Mouse (Mus musculus) spleen, postnatal 14 days (tissue): ENCODE data around the gene Arl8a.
"Not testable (repeated sequence)": the region's sequence is repeated elsewhere in the genome, so short reads cannot be mapped to it uniquely, and the experiment has no call there.

Experiments used
- DNase-seq, 2 experiments: peaks; one replicate each; pipeline ENCODE4 v3.0.0; 2021 to 2022; ENCODE audit warnings: low spot score in 2 of 2

Arl8a gene

DNA sequence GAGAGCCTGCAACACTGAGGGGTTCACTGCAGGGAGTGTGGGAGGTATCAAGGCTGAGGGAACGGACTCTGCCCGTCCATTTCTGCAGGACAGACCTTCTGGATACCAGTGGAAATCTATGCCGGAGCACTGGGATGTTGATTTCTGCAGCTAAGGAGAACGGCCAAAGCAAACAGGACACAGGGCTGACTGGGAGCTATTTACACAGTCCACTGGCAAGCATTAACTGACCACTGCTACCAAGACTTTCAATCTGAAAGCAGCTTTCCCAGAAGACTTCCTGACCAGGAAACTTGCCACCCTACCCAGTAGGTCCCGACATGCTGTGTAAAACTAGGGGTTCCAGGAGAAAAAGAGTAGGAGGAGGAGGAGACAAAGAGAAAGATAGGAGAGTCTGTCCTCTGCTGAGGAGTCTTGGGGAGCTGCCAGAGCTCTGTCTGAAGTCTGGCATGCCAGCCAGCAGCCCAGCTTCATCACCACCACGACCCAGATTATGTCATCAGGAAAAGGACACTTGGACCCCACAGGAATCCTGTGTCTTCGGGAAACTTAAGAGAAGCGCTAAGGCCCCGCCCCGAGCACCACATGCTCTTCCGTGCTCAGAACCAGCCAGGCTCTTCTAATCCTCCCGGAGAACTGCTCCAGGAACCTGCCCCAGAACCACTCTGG lies 23.1 kb downstream of the Arl8a start:
- DNase-seq: no peak

DNA sequence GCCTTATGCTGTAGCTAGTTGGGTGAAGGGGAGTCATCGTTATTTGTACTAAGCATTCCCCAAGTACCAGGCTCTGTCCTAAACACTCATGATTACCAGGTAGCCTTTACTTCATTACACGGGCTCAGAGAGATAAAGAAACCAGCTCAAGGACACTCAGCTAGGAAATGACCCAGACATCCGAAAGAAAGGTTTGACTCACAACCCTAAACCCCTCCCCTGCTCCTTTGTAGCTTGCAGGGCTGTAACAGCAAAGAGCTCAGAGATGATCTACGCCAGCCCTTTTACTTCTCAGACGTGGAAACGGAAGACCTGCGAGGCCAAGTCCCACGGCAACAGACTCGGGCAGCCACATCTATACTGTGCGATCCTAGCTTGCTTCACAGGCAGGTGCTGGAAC lies 23.7 kb downstream of the Arl8a start:
- no peak for DNase-seq

DNA sequence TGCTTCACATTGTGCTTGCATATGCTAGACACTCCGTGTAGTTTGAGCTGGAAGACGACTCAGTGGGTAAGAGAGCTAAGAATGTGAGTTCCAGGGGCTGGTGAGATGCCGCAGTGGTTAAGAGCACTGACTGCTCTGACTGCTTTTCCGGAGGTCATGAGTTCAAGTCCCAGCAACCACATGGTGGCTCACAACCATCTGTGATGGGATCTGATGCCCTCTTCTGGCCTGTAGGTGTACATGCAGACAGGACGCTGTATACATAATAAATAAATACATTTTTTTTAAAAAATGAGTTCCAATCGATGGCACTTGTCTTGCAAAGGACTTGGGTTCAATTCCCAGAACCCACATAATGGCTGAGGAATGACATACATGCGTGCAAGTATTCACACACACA lies 24.6 kb downstream of the Arl8a start:
- no peak for DNase-seq

DNA sequence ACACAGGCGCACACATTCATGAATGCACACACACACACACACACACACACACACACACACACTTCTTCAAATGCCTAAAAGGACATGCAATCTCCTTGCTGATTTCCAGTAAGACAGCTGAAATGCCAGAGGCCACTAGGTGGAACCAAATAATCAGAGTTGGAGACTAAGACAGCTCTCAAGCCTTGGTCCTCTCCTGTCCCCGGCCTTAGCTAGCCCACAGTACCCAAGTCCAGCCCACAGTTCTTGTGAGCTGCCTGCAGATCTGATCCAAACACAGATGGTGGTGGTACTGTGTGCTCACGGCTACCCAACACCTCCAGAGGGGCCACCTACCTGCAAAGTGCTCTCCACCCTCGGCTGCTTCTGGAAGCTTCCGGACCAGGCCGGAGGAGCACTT lies 25.4 kb downstream of the Arl8a start:
- DNase-seq: no peak

DNA sequence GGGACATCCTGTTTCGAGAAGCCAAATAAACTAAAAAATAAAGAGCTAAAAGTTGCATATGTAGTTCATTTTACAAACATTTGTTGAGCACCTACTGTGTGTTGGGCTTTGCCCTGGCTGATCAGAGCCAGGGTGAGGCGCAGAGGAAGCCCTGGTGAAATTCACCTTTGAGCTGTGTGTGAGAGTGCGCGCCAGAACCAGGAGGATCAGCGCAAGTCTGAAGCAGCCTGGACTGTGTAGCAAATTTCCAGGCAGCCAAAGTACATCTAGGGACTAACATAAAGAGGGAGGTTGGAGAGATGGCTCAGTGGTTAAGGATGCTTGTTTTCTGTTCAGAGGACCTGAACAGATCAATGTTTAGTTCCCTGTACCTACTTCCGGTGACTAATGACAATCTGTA lies 26.7 kb downstream of the Arl8a start:
- DNase-seq: no peak

DNA sequence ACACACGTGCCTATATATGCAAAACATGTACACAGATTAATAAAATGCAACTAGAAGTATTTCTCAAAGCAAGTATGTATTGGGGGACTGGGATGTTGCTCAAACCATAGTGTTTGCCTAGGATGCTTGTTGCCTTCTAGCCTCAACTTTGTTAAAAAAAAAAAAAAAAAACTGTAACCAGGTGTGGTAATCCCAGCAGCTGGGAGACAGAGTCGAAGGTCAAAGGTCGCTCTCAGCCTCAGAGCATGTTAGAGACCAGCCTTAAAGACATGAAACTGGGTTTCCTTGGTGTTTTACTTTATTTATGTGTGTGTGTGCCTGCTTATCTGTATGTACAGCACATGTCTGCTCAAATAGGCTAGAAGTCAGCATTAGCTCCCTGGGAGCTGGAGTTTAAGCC lies 28.6 kb downstream of the Arl8a start:
- no peak for DNase-seq

DNA sequence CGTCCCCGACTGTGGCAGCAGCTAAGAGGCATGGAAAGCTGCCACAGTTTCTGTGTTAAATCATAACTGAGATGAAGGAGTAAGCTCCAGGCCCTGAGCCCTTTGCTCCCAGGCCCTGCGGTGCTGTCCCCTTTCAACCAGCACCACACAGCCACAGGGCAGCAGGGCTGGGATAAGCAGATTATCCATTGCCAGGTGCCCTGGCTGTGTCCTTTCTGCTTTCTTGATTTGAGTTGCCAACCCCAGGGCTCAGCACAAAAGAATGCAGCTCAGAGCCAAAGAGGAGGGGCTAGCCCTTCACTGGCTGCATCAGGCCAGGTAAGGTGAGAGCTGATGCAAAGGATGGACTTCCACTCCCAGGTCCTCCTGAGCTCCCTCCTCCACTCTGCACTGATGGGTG lies 31.1 kb downstream of the Arl8a start:
- no peak for DNase-seq

DNA sequence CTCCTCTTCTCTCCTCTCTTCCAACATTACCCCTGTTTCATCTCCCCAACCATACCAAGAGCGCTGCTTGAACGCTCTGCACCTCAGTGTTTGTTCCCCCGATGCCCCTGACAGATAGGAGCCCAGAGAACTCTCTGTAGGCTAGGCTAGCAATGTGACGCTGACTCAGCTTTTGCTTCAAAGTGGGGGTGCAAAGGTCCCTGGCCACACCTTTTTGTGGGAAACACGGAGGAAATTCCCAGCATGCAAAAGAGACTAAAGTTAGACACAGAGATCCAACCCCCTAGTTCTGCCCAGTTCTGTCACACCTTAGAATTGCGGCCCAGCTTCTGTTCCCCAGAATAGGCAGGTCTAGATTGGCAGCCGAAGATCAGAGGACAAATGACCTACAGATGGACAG lies 32.2 kb downstream of the Arl8a start:
- DNase-seq: no peak

DNA sequence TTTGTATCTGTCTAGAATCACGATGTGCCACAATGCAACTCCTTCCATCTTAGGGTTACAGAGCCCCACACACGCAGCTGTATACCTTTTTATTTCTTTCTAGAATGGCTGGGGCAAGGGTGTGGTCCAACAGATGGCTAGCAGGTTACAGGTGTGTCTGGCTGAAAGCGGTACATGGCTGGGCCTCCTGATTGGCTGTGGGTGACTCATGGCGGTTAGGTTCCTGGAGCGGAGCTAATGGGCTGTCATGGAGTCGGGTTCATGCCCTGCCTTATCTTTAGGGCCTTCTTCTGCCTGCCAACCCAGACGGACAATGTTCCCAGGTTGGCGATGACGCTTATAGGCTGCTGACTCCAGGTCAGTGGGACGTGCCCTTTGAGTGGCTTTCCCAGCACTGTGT lies 34.2 kb downstream of the Arl8a start:
- no peak for DNase-seq

GRCm38 (mm10) chr1:135181275-135181674 lies 34.7 kb downstream of the Arl8a start:
- DNase-seq: no peak

GRCm38 (mm10) chr1:135181880-135182623 lies 35.4 kb downstream of the Arl8a start:
- no peak for DNase-seq

GRCm38 (mm10) chr1:135182975-135183374 lies 36.4 kb downstream of the Arl8a start:
- DNase-seq: no peak

DNA sequence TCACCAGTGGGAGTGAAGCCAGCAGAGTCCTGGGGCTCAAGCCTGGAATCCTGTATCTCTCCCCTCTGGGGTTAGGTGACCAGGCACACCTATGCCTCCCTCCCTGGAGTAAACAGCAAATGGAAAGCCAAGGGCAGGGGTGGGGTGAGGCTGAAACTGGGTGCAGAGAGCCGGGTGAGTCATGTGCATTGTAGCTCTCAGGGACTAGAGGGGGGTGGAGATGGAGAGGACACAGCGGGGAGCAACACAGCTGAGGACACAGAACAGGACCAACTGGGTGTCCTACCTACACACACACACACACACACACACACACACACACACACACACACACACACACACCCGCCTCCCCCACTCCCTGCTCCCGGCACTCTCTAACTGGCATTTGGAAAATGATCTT lies 36.8 kb downstream of the Arl8a start:
- no peak for DNase-seq

GRCm38 (mm10) chr1:135183941-135184570 lies 37.4 kb downstream of the Arl8a start:
- no peak for DNase-seq

- DNase-seq: no peak
Observed at GRCm38 (mm10) chr1:135185936-135186335, 39.3 kb downstream of the Arl8a start.

DNA sequence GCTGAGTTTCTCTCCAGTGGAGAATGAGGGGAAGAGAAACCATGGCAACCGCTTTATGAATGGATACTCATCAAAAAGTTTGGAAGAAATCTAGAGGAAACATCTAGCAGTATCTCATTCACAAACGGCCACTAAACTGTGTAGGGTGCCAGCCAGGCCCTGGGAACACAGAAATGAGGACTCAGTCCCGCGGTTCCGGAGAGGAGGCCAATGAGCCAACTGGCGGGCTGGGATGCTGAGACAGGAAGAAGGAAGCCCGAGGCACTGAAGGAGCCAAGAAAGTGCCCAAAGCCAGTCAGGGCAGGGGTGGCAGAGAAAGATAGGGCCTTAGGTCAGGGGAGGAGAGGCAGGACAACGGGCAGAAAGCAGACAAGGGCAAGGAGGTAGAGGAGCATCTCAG lies 39.8 kb downstream of the Arl8a start:
- no peak for DNase-seq

DNA sequence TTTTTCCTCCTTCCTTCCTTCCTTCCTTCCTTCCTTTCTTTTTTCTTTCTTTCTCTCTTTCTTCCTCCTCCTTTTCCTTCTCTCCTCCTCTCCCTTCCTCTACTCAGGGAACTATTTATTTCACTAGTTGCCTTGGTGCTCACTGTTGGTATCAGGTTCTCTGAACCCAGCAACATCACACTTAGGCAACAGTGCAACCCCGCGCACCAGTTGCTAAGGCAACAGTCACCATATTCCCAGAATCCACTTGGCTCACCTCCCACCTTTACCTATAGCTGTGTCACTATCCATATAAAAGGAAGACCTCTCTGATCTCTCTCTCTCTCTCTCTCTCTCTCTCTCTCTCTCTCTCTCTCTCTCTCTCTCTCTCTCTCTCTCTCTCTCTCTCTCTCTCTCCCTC lies 40.4 kb downstream of the Arl8a start:
- DNase-seq: not testable (repeated sequence)

DNA sequence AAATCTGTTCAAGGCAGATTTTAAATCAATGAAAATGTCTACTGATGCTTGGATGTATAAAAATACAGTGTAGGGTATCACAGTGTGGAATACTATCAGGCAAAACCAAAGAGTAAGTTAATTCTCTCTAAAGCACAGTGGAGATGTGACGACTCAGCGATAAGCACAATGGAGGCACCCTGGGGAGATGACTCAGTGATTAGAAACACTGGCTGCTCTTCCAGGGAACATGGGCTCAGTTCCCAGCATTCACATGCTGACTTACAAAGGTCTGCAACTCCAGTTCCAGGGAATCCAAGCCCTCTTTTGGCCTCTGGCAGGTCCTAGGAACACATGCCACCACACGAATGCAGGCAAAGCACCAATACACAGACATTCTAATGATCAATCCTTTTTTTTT lies 41.6 kb downstream of the Arl8a start:
- no peak for DNase-seq

DNA sequence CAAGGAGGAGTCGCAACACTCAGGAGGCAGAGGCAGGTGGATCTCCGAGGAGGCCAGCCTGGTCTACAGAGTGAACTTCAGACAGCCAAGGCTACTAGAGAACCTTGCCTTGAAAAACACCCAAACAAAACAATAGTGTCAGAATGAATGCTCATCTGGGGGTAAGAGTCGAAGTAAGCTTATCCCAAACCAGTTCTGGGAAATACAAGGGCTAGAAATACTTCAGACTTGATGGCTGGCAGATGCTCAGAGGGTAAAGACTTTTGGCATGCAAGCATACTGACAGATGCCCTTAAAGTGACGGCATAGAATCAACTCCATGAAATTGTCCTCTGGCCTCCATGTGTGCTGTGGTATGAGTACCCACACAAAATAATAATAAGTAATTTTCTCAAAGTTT lies 42.6 kb downstream of the Arl8a start:
- no peak for DNase-seq

GRCm38 (mm10) chr1:135194335-135194734 lies 47.7 kb downstream of the Arl8a start:
- DNase-seq: not testable (repeated sequence)

DNA sequence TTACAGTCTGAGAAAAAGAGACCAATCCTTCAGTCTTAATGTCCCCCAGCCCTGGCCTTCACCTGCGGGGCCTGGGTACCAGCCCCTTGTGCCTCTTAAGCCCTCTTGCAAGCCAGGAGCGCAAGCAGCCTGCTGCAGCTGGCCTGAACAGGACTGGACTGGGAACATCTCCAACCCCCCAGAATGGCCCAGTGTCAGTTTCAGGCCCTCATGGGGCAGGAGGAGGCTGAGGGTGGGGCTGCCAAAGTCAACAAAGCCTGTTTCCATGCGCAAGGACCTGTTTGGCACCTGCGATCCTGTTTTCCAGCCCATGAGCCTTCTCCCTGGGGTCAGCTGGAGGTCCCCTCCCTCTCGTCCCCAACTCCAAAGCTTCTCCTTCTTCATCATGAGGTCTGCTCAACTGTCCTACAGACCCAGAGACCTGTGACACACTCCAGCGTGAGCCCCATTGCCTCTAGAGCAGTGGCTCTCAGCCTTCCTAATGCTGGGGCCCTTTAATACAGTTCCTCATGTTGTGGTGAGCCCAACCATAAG lies 49.4 kb downstream of the Arl8a start:
- no peak for DNase-seq

- no peak for DNase-seq
Observed at GRCm38 (mm10) chr1:135198412-135198811, 51.8 kb downstream of the Arl8a start.
